Mouse (Mus musculus) bone marrow, adult 2 months (tissue): ENCODE data around the gene Rdh12. TPM values are rescaled to one million over a fixed set of nuclear protein-coding genes. Genes with fewer than 3 reads are reported as not detected.

Experiments used
- H3K27ac ChIP-seq: fragments of 200-500 bp; 2 replicates; pipeline ENCODE4 v1.5.1; 2012; ENCODE audit warnings: low read depth, mild to moderate bottlenecking, control low read depth, inconsistent platforms, low read length; ENCODE audit not compliant: control insufficient read depth, poor library complexity, insufficient read depth
- H3K4me1 ChIP-seq: fragments of 200-500 bp; 2 replicates; pipeline ENCODE4 v1.6.1; 2011; ENCODE audit warnings: low read length; ENCODE audit not compliant: control insufficient read depth, insufficient read depth
- H3K4me3 ChIP-seq: fragments of 200-500 bp; replicated peaks from 2 replicates; pipeline ENCODE3; 2011; ENCODE audit warnings: mild to moderate bottlenecking, low read depth, low read length, control low read depth; ENCODE audit not compliant: control insufficient read depth
- CTCF ChIP-seq: fragments of 200-500 bp; IDR thresholded peaks from 2 replicates; pipeline ENCODE4 v1.5.1; 2011; ENCODE audit warnings: low read length, control low read depth; ENCODE audit not compliant: control insufficient read depth, insufficient read depth
- POLR2A ChIP-seq: fragments of 200-500 bp; IDR thresholded peaks from 2 replicates; pipeline ENCODE4 v1.6.1; 2011; ENCODE audit warnings: low read depth, mild to moderate bottlenecking, control low read depth, low read length, borderline replicate concordance; ENCODE audit not compliant: control insufficient read depth
- WGBS: fragments of 180-500 bp; shearing (Covaris S2); methylation state at CpG from one replicate; pipeline ENCODE4 v1.1.7; 2018; 5-methylcytosine and 5-hydroxymethylcytosine counted together
- polyA plus RNA-seq: library from polyadenylated mRNA; stranded (reverse); fragments of >200 nt; gene quantifications from 2 replicates; pipeline ENCODE4 v1.2.4, GENCODE M21; 2011; ENCODE audit warnings: low replicate concordance; ENCODE audit not compliant: missing spikeins, insufficient read depth, insufficient read length

Rdh12 gene
- polyA plus RNA-seq, 1 experiment = 28.6 TPM

- Histone ChIP-seq H3K27ac (no peak overlapping the region), H3K4me3 (no peak overlapping the region), H3K4me1 (no peaks in the 10 kb centered on the region)
- 86% methylated on average over 2 of the region's 2 CpGs for WGBS
- TF ChIP-seq CTCF (no peak), POLR2A (no peak)
These were observed 33.3 kb downstream of the Rdh12 start for GRCm38 (mm10) chr12:79241985-79242384.

DNA sequence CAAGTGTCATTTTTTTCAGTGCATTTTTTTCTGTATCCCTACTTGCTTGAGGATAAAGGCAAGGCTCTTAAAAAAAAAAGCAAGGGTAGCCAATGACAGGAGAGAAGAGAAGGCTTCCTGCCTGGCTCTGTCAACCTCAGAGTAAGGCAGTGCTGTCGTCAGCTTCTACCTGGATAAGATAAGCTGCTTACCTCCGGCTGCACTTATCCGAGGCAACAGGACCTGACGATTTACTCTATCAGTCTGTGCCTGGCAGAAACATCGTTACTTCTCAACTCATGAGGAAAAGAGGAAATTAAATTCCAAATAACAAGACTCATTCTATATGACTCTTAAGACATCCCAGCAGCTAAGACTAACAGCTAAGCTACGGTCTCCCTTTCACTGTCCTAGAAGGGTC is 34.2 kb downstream of the Rdh12 start:
- H3K4me3 ChIP-seq = no peak overlapping the region
- no peaks in the 10 kb centered on the region for H3K4me1 ChIP-seq
- WGBS = 77% methylated on average over 6 of the region's 6 CpGs
- TF ChIP-seq CTCF = no peak
- no peak for TF ChIP-seq POLR2A
- no peak overlapping the region for H3K27ac ChIP-seq

DNA sequence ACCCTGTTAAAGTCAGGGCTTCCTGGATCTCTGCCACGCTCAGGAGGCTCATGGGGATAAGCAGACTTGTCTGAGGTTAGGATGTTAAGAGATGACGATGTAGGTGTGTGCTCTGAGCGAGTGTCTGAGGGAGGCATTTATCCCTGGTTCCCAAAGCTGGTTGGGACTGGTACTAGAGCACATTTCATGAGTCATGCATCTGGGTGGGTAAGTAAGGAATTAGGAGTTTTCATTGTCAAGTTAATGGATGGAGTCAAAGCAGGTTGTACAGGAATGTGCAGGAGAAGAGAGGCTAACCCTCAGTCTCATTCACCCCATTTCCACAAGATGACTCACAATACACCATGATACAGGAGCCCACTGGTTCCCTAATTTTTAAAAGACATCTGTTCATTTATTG is 39.4 kb downstream of the Rdh12 start:
- 79% methylated on average over 3 of the region's 3 CpGs for WGBS
- no peak overlapping the region for H3K4me3 ChIP-seq
- TF ChIP-seq POLR2A (no peak), CTCF (no peak)
- no peak overlapping the region for H3K27ac ChIP-seq
- no peaks in the 10 kb centered on the region; the same call in 1 of the 2 replicates for H3K4me1 ChIP-seq

- H3K4me1 ChIP-seq = no peaks in the 10 kb centered on the region; the same call in none of the 2 replicates
- TF ChIP-seq CTCF (no peak), POLR2A (no peak)
- H3K4me3 ChIP-seq = no peak overlapping the region
- 73% methylated on average over 9 of the region's 9 CpGs for WGBS
- peak overlapping the region; percentile 94 for H3K27ac ChIP-seq
These were observed 44.8 kb downstream of the Rdh12 start for GRCm38 (mm10) chr12:79253294-79254053.

DNA sequence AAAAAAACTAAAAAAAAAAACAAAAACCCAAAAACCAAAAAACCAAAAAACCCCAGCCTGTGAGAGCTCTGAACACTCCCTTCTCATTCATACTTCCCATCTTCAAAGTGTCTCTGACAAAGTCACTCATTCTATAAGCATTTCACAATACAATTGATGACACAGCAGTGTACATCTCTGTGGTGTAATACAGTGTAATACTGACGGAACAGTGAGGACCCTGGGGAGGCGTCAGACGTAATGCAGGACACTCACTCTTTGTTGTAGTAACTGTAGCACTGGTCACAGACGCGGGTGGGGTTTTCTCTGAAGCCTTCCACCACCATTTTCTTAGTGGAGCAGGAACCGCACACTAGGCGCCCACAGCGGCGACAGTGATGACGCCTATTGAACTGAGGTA is 46.3 kb downstream of the Rdh12 start:
- H3K27ac ChIP-seq = peak overlapping the region; percentile 50
- H3K4me3 ChIP-seq = no peak overlapping the region
- 80% methylated on average over 10 of the region's 10 CpGs for WGBS
- no peaks in the 10 kb centered on the region; the same call in none of the 2 replicates for H3K4me1 ChIP-seq
- TF ChIP-seq CTCF (no peak), POLR2A (no peak)

DNA sequence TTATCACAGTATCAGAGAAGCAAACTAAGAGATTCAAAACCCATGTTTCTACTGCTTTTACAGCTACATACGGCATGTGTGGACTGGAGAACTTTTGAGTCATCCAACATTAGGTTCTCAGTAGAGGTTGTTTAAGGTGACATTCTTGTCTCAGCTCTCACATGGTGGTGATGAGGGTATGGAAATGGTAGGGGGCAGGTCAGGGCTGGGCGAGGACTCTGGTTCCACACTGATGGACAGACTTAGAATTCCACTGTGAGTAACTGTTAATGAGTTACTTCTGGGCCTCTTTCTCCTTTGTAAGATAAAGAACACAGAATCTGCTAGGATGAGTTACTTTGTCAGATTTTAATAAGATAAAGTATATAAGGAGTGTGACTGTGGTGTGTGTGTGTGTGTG is 51.4 kb downstream of the Rdh12 start:
- WGBS = 91% methylated on average over 2 of the region's 2 CpGs
- Histone ChIP-seq H3K27ac (no peak overlapping the region), H3K4me3 (no peak overlapping the region), H3K4me1 (no peaks in the 10 kb centered on the region; the same call in 1 of the 2 replicates)
- TF ChIP-seq CTCF (no peak), POLR2A (no peak)

DNA sequence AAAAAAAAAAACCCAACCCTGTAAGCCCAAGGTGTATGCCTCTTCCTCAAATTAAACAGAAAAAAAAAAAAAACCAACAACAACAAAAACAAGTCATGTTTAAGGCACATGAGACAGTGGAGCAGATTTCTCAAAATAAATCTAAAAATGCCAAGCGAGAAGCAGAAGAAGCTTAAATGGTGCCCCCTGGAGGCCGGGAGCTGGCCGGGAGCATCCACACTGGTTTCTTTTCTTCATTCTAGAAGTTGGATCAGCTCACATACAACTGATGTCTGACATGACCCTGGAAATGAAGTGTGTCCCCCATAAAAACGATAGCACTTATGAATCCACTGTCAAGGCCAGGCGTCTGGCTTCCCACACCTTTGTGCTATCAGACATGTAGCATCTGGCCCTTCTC is 52.3 kb downstream of the Rdh12 start:
- Histone ChIP-seq H3K4me3 (no peak overlapping the region), H3K27ac (no peak overlapping the region), H3K4me1 (no peaks in the 10 kb centered on the region; the same call in 1 of the 2 replicates)
- WGBS = 59% methylated on average over 5 of the region's 5 CpGs
- TF ChIP-seq CTCF (peak; percentile 44), POLR2A (no peak)

Other genes with a start within 250 kb of the Rdh12 start
- gene Tmem229b, start 201.3 kb upstream of the Rdh12 start, polyA plus RNA-seq = 6.2 and 18.7 TPM in 2 replicates
- 0.36 and 1.1 TPM in 2 replicates for gene Plekhh1, start 179.8 kb upstream of the Rdh12 start, polyA plus RNA-seq
- 0.57 and 3.6 TPM in 2 replicates for gene Pigh, start 119.3 kb upstream of the Rdh12 start, polyA plus RNA-seq
- 3.0 and 14.9 TPM in 2 replicates for gene Arg2, start 78.1 kb upstream of the Rdh12 start, polyA plus RNA-seq
- 35.5 and 74.5 TPM in 2 replicates for gene Vti1b, start 36.2 kb upstream of the Rdh12 start, polyA plus RNA-seq
- 6.4 and 9.3 TPM in 2 replicates for gene Rdh11, start 16.6 kb upstream of the Rdh12 start, polyA plus RNA-seq
- gene Zfyve26, start 87.4 kb downstream of the Rdh12 start, polyA plus RNA-seq = 15.1 and 33.5 TPM in 2 replicates
- 2.0 and 2.3 TPM in 2 replicates for gene Rad51b, start 88.4 kb downstream of the Rdh12 start, polyA plus RNA-seq